Mouse (Mus musculus): Measurements from ENCODE around the gene Pik3r3. TPM values are rescaled to one million over a fixed set of nuclear protein-coding genes. Genes with fewer than 3 reads are reported as not detected.
A peak's percentile ranks its signal among the peaks of the same experiment; 100 is the strongest.

The Pik3r3 gene
- total RNA-seq (2021): 10 to 100 TPM; 31.3 to 33.8 TPM
- long read RNA-seq, experiment 1, full-length matches to known transcripts: 3 of 12 reads
- long read RNA-seq, experiment 1, partial matches to known transcripts: 1 of 12 reads
- long read RNA-seq, experiment 1, other reads (novel, unspliced or antisense): 8 of 12 reads
- long read RNA-seq, experiment 2, full-length matches to known transcripts: 9 of 27 reads
- long read RNA-seq, experiment 2, partial matches to known transcripts: 5 of 27 reads
- long read RNA-seq, experiment 2, other reads (novel, unspliced or antisense): 13 of 27 reads

- peak; percentile 15; the same call in 1 of the 2 replicates for TF ChIP-seq CTCF (conservative IDR thresholded peaks at IDR 0.05)
- peak; percentile 98 to 99 for DNase-seq (ENCODE audit: low spot score in 2 of 2)
Observed at GRCm38 (mm10) chr4:116221140-116221851, at the start of gene Pik3r3. TSS of gene Pik3r3 (plus strand) at chr4:116221618.

GRCm38 (mm10) chr4:116173072-116173471 is 48.3 kb upstream of the Pik3r3 start, which contains the start of the genes 1700042G07Rik and Gm49337:
TSS of gene 1700042G07Rik (plus strand) at chr4:116173372.
TSS of gene Gm49337 (plus strand) at chr4:116173384.
- peak within 1 kb of the TSS; percentile 80; the same call in 1 of the 2 replicates for H3K27ac ChIP-seq
- H3K4me3 ChIP-seq: no peak within 1 kb of the TSS
- no peak for DNase-seq (ENCODE audit: low spot score in 2 of 2)
- no peak for TF ChIP-seq CTCF (conservative IDR thresholded peaks at IDR 0.05)

More at GRCm38 (mm10) chr4:116221140-116221851, at the start of gene Pik3r3:
- Histone ChIP-seq H3K27ac (peak within 1 kb of the TSS; percentile 98), H3K4me3 (peak within 1 kb of the TSS; percentile 89)

GRCm38 (mm10) chr4:116173752-116174151 is 47.7 kb upstream of the Pik3r3 start:
- Histone ChIP-seq H3K4me3 (no peak overlapping the region), H3K27ac (peak overlapping the region; percentile 80; the same call in 1 of the 2 replicates)
- no peak for DNase-seq (ENCODE audit: low spot score in 2 of 2)
- TF ChIP-seq CTCF (conservative IDR thresholded peaks at IDR 0.05): no peak

- H3K4me3 ChIP-seq: no peak overlapping the region
- peak overlapping the region; percentile 80 for H3K27ac ChIP-seq
- TF ChIP-seq CTCF (conservative IDR thresholded peaks at IDR 0.05): no peak
- DNase-seq (ENCODE audit: low spot score in 2 of 2): no peak
Observed at GRCm38 (mm10) chr4:116174466-116175116, 46.8 kb upstream of the Pik3r3 start.

GRCm38 (mm10) chr4:116175136-116175535 is 46.3 kb upstream of the Pik3r3 start:
- no peak for DNase-seq (ENCODE audit: low spot score in 2 of 2)
- no peak overlapping the region for H3K4me3 ChIP-seq
- H3K27ac ChIP-seq: peak overlapping the region; percentile 80
- TF ChIP-seq CTCF (conservative IDR thresholded peaks at IDR 0.05): no peak

- TF ChIP-seq CTCF (conservative IDR thresholded peaks at IDR 0.05): no peak
- DNase-seq (ENCODE audit: low spot score in 2 of 2): no peak
- peak overlapping the region; percentile 80 for H3K27ac ChIP-seq
- peak overlapping the region; percentile 44; the same call in 1 of the 2 replicates for H3K4me3 ChIP-seq
Observed at GRCm38 (mm10) chr4:116175711-116176542, 45.5 kb upstream of the Pik3r3 start.

- H3K4me3 ChIP-seq: peak overlapping the region; percentile 44
- peak overlapping the region; percentile 80 for H3K27ac ChIP-seq
- peak; percentile 57 to 63 for DNase-seq (ENCODE audit: low spot score in 2 of 2)
- no peak for TF ChIP-seq CTCF (conservative IDR thresholded peaks at IDR 0.05)
Observed at GRCm38 (mm10) chr4:116176543-116176988, 44.9 kb upstream of the Pik3r3 start.

GRCm38 (mm10) chr4:116177140-116177539 is 44.3 kb upstream of the Pik3r3 start:
- Histone ChIP-seq H3K27ac (peak overlapping the region; percentile 80), H3K4me3 (peak overlapping the region; percentile 44)
- DNase-seq (ENCODE audit: low spot score in 2 of 2): no peak
- TF ChIP-seq CTCF (conservative IDR thresholded peaks at IDR 0.05): no peak

GRCm38 (mm10) chr4:116182079-116182478 is 39.3 kb upstream of the Pik3r3 start:
- Histone ChIP-seq H3K27ac (peak overlapping the region; percentile 36; the same call in 1 of the 2 replicates), H3K4me3 (no peak overlapping the region)
- no peak for TF ChIP-seq CTCF (conservative IDR thresholded peaks at IDR 0.05)
- no peak for DNase-seq (ENCODE audit: low spot score in 2 of 2)

GRCm38 (mm10) chr4:116182745-116183144 is 38.7 kb upstream of the Pik3r3 start:
- no peak for TF ChIP-seq CTCF (conservative IDR thresholded peaks at IDR 0.05)
- Histone ChIP-seq H3K27ac (peak overlapping the region; percentile 36; the same call in 1 of the 2 replicates), H3K4me3 (peak overlapping the region; percentile 20)
- no peak for DNase-seq (ENCODE audit: low spot score in 2 of 2)

GRCm38 (mm10) chr4:116185083-116185482 is 36.3 kb upstream of the Pik3r3 start:
- no peak overlapping the region for H3K27ac ChIP-seq
- DNase-seq (ENCODE audit: low spot score in 2 of 2): no peak
- TF ChIP-seq CTCF (conservative IDR thresholded peaks at IDR 0.05): no peak
- H3K4me3 ChIP-seq: no peak overlapping the region

- DNase-seq (ENCODE audit: low spot score in 2 of 2): no peak
- no peak overlapping the region for H3K27ac ChIP-seq
- no peak overlapping the region for H3K4me3 ChIP-seq
- no peak for TF ChIP-seq CTCF (conservative IDR thresholded peaks at IDR 0.05)
Observed at GRCm38 (mm10) chr4:116192286-116192835, 29.1 kb upstream of the Pik3r3 start.
